Mouse (Mus musculus) CH12.LX (cell line): ENCODE measurements at regions not wholly inside any gene's neighbourhood (a gene's known extent, or its start where the extent isn't known, plus 50 kb on each side); places are given as distances from the start of the nearest gene placed in this dataset.

Source experiments
- DNase-seq: peaks from one replicate; pipeline ENCODE4 v3.0.0-alpha.2; 2013; ENCODE audit errors: extremely low read depth
- H3K27ac ChIP-seq: 2 replicates; pipeline ENCODE4 v1.5.1; 2012; ENCODE audit warnings: low read depth, mild to moderate bottlenecking, control low read depth, moderate library complexity; ENCODE audit not compliant: insufficient read depth
- H3K27me3 ChIP-seq: replicated peaks from 2 replicates; pipeline ENCODE3; 2012; ENCODE audit warnings: inconsistent platforms
- H3K36me3 ChIP-seq, 2 experiments: replicated peaks in 1 of 2; 2 replicates each; pipeline versions ENCODE3 to v1.6.1; 2012; ENCODE audit warnings: inconsistent platforms in 1 of 2, low read length in 1 of 2, mild to moderate bottlenecking in 1 of 2, mixed read lengths in 1 of 2, moderate library complexity in 1 of 2; ENCODE audit not compliant: control insufficient read depth in 1 of 2, insufficient read depth in 1 of 2
- H3K4me1 ChIP-seq, 2 experiments: 2 replicates each; pipeline ENCODE4 v1.6.1; 2012; ENCODE audit warnings: inconsistent platforms in 1 of 2, moderate library complexity in 1 of 2; ENCODE audit not compliant: insufficient read depth in 2 of 2, control insufficient read depth in 1 of 2
- H3K4me2 ChIP-seq: 2 replicates; pipeline ENCODE4 v1.6.1; 2012; ENCODE audit warnings: low read depth, mild to moderate bottlenecking, control low read depth; ENCODE audit not compliant: poor library complexity, insufficient read depth, severe bottlenecking
- H3K4me3 ChIP-seq, 3 experiments: fragments of 150-350 bp in 1 of 3; sonication (generic) in 1 of 3; replicated peaks in 1 of 3; 2 replicates each; pipeline versions ENCODE3 to v1.5.1; 2011 to 2012; ENCODE audit warnings: low read depth in 2 of 3, low read length in 2 of 3, mild to moderate bottlenecking in 2 of 3, moderate library complexity in 2 of 3, control low read depth in 1 of 3, improper control_type of control experiment in 1 of 3, inconsistent platforms in 1 of 3, mixed read lengths in 1 of 3; ENCODE audit not compliant: poor library complexity in 1 of 3
- H3K79me2 ChIP-seq: replicated peaks from 2 replicates; pipeline ENCODE4 v1.6.1; 2012; ENCODE audit warnings: mild to moderate bottlenecking, moderate library complexity; ENCODE audit not compliant: control insufficient read depth, poor library complexity, insufficient read depth, severe bottlenecking; ENCODE audit errors: extremely low read depth
- H3K9ac ChIP-seq: 2 replicates; pipeline ENCODE4 v1.6.1; 2012; ENCODE audit warnings: low read depth, mild to moderate bottlenecking, control low read depth, moderate library complexity; ENCODE audit not compliant: insufficient read depth
- H3K9me3 ChIP-seq: replicated peaks from 2 replicates; pipeline ENCODE3; 2012; ENCODE audit warnings: low read length, inconsistent platforms, mixed read lengths
- BHLHE40 ChIP-seq: IDR thresholded peaks from 2 replicates; pipeline ENCODE4 v1.6.1; 2011; ENCODE audit warnings: mild to moderate bottlenecking, low read depth, low read length, improper control_type of control experiment
- CHD1 ChIP-seq: IDR thresholded peaks from 2 replicates; pipeline ENCODE4 v1.6.1; 2012; ENCODE audit warnings: low read depth, low read length, improper control_type of control experiment, inconsistent platforms
- CHD2 ChIP-seq: IDR thresholded peaks from 2 replicates; pipeline ENCODE4 v1.6.1; 2011; ENCODE audit warnings: low read length, improper control_type of control experiment
- CTCF ChIP-seq, 2 experiments: IDR thresholded peaks in 1 of 2; conservative IDR thresholded peaks in 1 of 2; 2 replicates each; pipeline ENCODE4 v1.5.1; 2011 to 2012; ENCODE audit warnings: low read depth in 2 of 2, low read length in 2 of 2, improper control_type of control experiment in 1 of 2, inconsistent platforms in 1 of 2, mild to moderate bottlenecking in 1 of 2, moderate library complexity in 1 of 2
- E2F4 ChIP-seq: IDR thresholded peaks from 2 replicates; pipeline ENCODE4 v1.6.1; 2011; ENCODE audit warnings: low read depth, low read length, improper control_type of control experiment; ENCODE audit not compliant: insufficient replicate concordance
- GABPA ChIP-seq: IDR thresholded peaks from 2 replicates; pipeline ENCODE4 v1.6.1; 2012; ENCODE audit warnings: low read depth, low read length, improper control_type of control experiment, inconsistent platforms; ENCODE audit not compliant: insufficient replicate concordance
- IRF4 ChIP-seq: IDR thresholded peaks from 2 replicates; pipeline ENCODE4 v1.6.1; 2014; ENCODE audit warnings: low read depth, mild to moderate bottlenecking, inconsistent platforms, low read length, improper control_type of control experiment
- JUN ChIP-seq: IDR thresholded peaks from 2 replicates; pipeline ENCODE4 v1.6.1; 2011; ENCODE audit warnings: low read depth, mild to moderate bottlenecking, low read length, improper control_type of control experiment, moderate library complexity; ENCODE audit not compliant: insufficient read depth
- JUND ChIP-seq: conservative IDR thresholded peaks from 2 replicates; pipeline ENCODE4 v1.6.1; 2011; ENCODE audit warnings: low read depth, low read length, improper control_type of control experiment
- KAT2A ChIP-seq: IDR thresholded peaks from 2 replicates; pipeline ENCODE4 v1.6.1; 2012; ENCODE audit warnings: low read length, improper control_type of control experiment, inconsistent platforms; ENCODE audit not compliant: insufficient replicate concordance
- MAFK ChIP-seq: IDR thresholded peaks from 2 replicates; pipeline ENCODE4 v1.6.1; 2011; ENCODE audit warnings: low read length, improper control_type of control experiment; ENCODE audit not compliant: insufficient replicate concordance
- MAX ChIP-seq: IDR thresholded peaks from 2 replicates; pipeline ENCODE4 v1.6.1; 2011; ENCODE audit warnings: low read length, improper control_type of control experiment
- MAZ ChIP-seq: IDR thresholded peaks from 2 replicates; pipeline ENCODE4 v1.6.1; 2012; ENCODE audit warnings: low read depth, mild to moderate bottlenecking, inconsistent platforms, low read length, improper control_type of control experiment, moderate library complexity
- MXI1 ChIP-seq: IDR thresholded peaks from 2 replicates; pipeline ENCODE4 v1.6.1; 2011; ENCODE audit warnings: mild to moderate bottlenecking, low read depth, low read length, improper control_type of control experiment
- PAX5 ChIP-seq: IDR thresholded peaks from 2 replicates; pipeline ENCODE4 v1.6.1; 2012; ENCODE audit warnings: low read length, inconsistent platforms, mixed read lengths
- POLR2A ChIP-seq: IDR thresholded peaks from 2 replicates; pipeline ENCODE4 v1.6.1; 2011; ENCODE audit warnings: low read depth, mild to moderate bottlenecking, improper control_type of control experiment, low read length
- POLR2AphosphoS2 ChIP-seq: IDR thresholded peaks from 2 replicates; pipeline ENCODE4 v1.6.1; 2011; ENCODE audit warnings: low read depth, low read length, improper control_type of control experiment
- RAD21 ChIP-seq: IDR thresholded peaks from 2 replicates; pipeline ENCODE4 v1.6.1; 2011; ENCODE audit warnings: low read depth, mild to moderate bottlenecking, low read length, improper control_type of control experiment, moderate library complexity
- RCOR1 ChIP-seq: conservative IDR thresholded peaks from 2 replicates; pipeline ENCODE4 v1.6.1; 2012; ENCODE audit warnings: low read depth, mild to moderate bottlenecking, inconsistent platforms, low read length, improper control_type of control experiment
- SIN3A ChIP-seq: IDR thresholded peaks from 2 replicates; pipeline ENCODE4 v1.6.1; 2012; ENCODE audit warnings: low read length, improper control_type of control experiment, inconsistent platforms
- SMC3 ChIP-seq: IDR thresholded peaks from 2 replicates; pipeline ENCODE4 v1.6.1; 2011; ENCODE audit warnings: low read depth, low read length, improper control_type of control experiment
- UBTF ChIP-seq: IDR thresholded peaks from 2 replicates; pipeline ENCODE4 v1.6.1; 2012; ENCODE audit warnings: low read depth, mild to moderate bottlenecking, inconsistent platforms, low read length, improper control_type of control experiment, moderate library complexity
- USF1 ChIP-seq: IDR thresholded peaks from 2 replicates; pipeline ENCODE4 v1.6.1; 2014; ENCODE audit warnings: low read depth, mild to moderate bottlenecking, inconsistent platforms, low read length, improper control_type of control experiment
- USF2 ChIP-seq: conservative IDR thresholded peaks from 2 replicates; pipeline ENCODE4 v1.6.1; 2011; ENCODE audit warnings: low read depth, low read length, improper control_type of control experiment
- ZC3H11A ChIP-seq: IDR thresholded peaks from 2 replicates; pipeline ENCODE4 v1.6.1; 2012; ENCODE audit warnings: low read depth, mild to moderate bottlenecking, inconsistent platforms, low read length, improper control_type of control experiment
- dilution Hi-C: fragments of 300-500 bp; cut with MboI; formaldehyde crosslinking; loops from 2 replicates; pipeline ENCODE4 v1.14.3; 2020; ENCODE audit warnings: low sequenced_read_pairs; ENCODE audit not compliant: extremely low pct_unique_long_range_greater_than_20kb, extremely low pct_ligation_motif_present
- in situ Hi-C: fragments of 300-500 bp; cut with MboI; formaldehyde crosslinking; loops from 3 replicates; pipeline ENCODE4 v1.14.3; 2019; ENCODE audit warnings: low sequenced_read_pairs, low pct_ligation_motif_present, low pct_unique_long_range_greater_than_20kb, mixed read lengths

DNA sequence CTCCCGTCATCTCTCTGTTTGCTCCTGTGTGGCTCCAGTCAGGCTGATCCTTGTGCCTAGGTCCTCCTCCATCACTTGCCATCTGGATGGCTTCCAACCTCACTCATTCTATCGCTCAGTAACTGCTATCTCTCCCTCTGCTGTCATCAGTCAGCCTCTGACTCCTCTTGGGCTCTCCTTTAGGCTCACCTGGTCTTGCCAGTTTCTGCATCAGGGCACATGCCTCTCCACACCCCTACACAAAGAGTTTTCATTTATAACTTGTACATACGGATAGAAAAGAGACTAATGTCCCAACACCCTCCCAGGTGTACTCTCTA is 2664.7 kb upstream of the Lrrc6 start:
- Histone ChIP-seq H3K4me1 (no peaks in the 10 kb centered on the region), H3K79me2 (no peaks in the 10 kb centered on the region), H3K4me2 (no peak overlapping the region), H3K4me3 (no peak overlapping the region), H3K9ac (no peak overlapping the region), H3K9me3 (peaks cover 32% of the 10 kb centered on the region), H3K27me3 (no peaks in the 10 kb centered on the region), H3K36me3 (no peaks in the 10 kb centered on the region), H3K27ac (no peak overlapping the region)
- DNase-seq = no peak
- in situ Hi-C loops (no loop called here), dilution Hi-C loops (no loop called here)
- TF ChIP-seq UBTF (no peak), CTCF (conservative IDR thresholded peaks at IDR 0.05 in 1 of 2, IDR thresholded peaks at IDR 0.05 in 1 of 2; ENCODE audit: low read depth in 2 of 2, low read length in 2 of 2) (no peak), SIN3A (no peak), BHLHE40 (no peak), SMC3 (no peak), MAX (no peak), GABPA (no peak), RCOR1 (no peak), MXI1 (no peak), USF1 (no peak), RAD21 (no peak), CHD2 (no peak), ZC3H11A (no peak), CHD1 (no peak), POLR2AphosphoS2 (no peak), MAZ (no peak)

DNA sequence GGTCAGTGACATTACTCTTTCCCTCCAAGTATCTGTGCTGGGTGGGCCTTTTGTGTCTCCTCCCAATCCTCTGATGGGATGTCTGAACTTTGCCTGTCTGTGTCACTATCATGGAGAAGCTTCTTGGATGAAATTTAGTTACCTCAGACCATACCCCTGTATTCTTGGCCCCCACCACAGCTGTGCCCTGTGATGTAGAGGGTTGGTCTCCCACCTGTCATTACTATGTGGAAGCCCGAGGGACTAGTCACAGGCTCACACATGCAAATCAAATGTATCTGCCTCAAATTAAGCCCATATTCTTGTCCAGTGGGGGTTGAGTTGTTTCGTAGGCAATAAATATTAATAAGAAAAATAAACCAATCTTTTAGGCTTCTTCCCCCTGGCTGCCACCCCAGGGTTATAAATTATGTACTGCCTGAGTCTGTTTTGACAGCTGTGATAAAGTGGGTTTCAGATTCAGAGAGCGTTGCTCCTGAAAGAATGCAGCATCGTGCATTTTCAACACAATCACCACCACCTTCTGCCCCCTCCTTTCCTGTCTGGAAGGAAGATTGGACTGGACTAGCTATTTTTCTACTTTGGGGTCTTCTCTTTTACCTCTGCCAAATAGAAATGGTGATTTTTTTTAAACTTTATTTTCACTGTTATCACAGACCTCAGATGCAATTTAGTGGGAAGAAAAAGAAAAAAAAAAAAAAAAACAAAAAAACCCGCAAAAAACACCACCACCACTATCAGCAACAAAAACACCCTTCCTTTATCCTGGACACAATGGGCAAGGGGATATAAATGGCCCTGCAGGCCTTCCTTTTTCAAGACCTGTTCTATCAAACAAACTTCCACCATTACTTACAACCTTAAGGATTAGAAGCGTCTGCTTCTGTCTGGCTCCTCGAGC is 2664.1 kb upstream of the Lrrc6 start:
- TF ChIP-seq E2F4 (no peak), JUND (no peak), JUN (no peak), MAFK (no peak), USF2 (no peak), PAX5 (no peak), POLR2A (no peak), ZC3H11A (no peak), IRF4 (no peak), KAT2A (no peak)
- in situ Hi-C loops = no loop called here
- Histone ChIP-seq H3K9ac (no peak overlapping the region), H3K9me3 (peaks cover 36% of the 10 kb centered on the region), H3K79me2 (no peaks in the 10 kb centered on the region), H3K4me1 (no peaks in the 10 kb centered on the region), H3K4me2 (no peak overlapping the region), H3K36me3 (no peaks in the 10 kb centered on the region), H3K4me3 (no peak overlapping the region), H3K27me3 (no peaks in the 10 kb centered on the region), H3K27ac (no peak overlapping the region)
- dilution Hi-C loops = no loop called here
- DNase-seq = no peak
